Mouse (Mus musculus): ENCODE measurements around the gene Gm5089.

DNA sequence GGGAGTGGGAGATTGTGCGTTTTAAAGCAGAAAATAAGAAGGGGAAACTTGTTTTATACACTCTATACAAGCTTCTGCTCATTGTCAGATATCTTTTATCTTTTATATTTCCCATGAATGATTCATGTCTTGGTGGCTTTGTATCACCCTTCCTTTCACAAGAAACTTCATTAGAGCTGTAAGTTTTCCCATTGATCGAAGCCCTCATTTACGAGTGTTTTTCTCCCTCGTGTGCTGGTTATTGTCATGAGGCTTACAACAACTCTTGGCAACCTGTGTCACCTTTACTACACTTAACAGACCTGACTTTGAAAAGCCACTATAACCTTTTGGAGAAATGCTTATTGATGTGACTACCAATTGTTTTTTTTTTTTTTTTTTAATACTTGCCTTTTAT, 4.6 kb upstream of the Gm5089 start:
- no peak for TF ChIP-seq POLR2A (IDR thresholded peaks at IDR 0.05; ENCODE audit: low read depth, low read length)
- no peak for TF ChIP-seq CTCF (IDR thresholded peaks at IDR 0.05; ENCODE audit: extremely low read depth, insufficient read length, insufficient replicate concordance, low read depth, low read length)
